Mouse (Mus musculus) cerebellum, adult (tissue): ENCODE data around the gene Abtb2.

ENCODE experiments used
- ATAC-seq: cut with Nextera tagmentation; 2 replicates; pipeline ENCODE4 v1.9.2; 2017; ENCODE audit warnings: mild to moderate bottlenecking, moderate library complexity, mixed read lengths; ENCODE audit not compliant: insufficient number of reproducible peaks, low FRiP score, low TSS enrichment

The Abtb2 gene

DNA sequence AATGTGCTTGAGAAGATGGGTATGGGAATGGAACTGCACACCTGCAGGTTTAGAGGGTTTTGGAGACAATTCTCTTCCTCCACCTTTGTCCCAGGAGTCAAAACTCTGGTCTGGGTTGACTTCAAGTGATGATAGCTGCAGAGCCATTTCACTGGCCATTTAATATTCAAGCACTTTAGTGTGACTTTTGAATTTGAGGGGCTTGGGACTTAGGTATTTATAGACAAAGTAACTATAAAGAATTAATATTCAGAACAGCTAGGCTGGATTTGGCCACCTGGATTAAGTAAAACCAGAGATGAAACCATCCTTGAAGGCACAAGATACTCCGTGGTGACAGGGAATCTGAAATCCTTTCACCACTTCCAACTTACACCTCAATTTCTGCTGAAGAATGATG lies 196.4 kb downstream of the Abtb2 start:
- no peak for ATAC-seq
